ENCODE assay signal across 13 mouse cellular contexts in genomic region chr1:122463931-122464330, GRCm38 (mm10).
DNase-seq lines count a peak whose midpoint lies in the region; ATAC-seq and TF ChIP-seq lines count a peak whose summit lies in the region.
"Had no signal": no experiment of that assay in that cellular context is flagged by ENCODE, and none has a peak within 500 bp of the region (broad histone marks: within the 10 kb centered on the region; RNA-seq: fewer than 3 reads in every experiment).

No protein-coding gene starts in this region.

- no peaks in the 10 kb centered on the region for H3K27me3 ChIP-seq in midbrain, postnatal 0 days (ENCODE audit: insufficient read depth, low read length)
- H3K27me3 ChIP-seq in midbrain, embryonic 10.5 days (ENCODE audit: low read depth, poor library complexity, severe bottlenecking): no peaks in the 10 kb centered on the region
- H3K27me3 ChIP-seq: lung, embryonic 15.5 days; megakaryocyte, embryonic 14.5 days had no signal

- no peak overlapping the region for H3K4me2 ChIP-seq in midbrain, postnatal 0 days (ENCODE audit: low read depth, low read length, poor library complexity, severe bottlenecking)
- H3K4me2 ChIP-seq: lung, embryonic 15.5 days had no signal

- no peaks in the 10 kb centered on the region for H3K36me3 ChIP-seq in midbrain, postnatal 0 days (ENCODE audit: insufficient read depth, low read length)
- H3K36me3 ChIP-seq in midbrain, embryonic 10.5 days: no peaks in the 10 kb centered on the region
- H3K36me3 ChIP-seq: lung, embryonic 15.5 days had no signal

- TF ChIP-seq CTCF in midbrain, postnatal 0 days (IDR thresholded peaks at IDR 0.05): no peak

- 0 out of 2 replicates have a peak, but pooled peaks cover 3% of the 10 kb centered on the region for H3K9me3 ChIP-seq in midbrain, postnatal 0 days (ENCODE audit: low read length)
- H3K9me3 ChIP-seq in midbrain, embryonic 10.5 days (replicated peaks): no peaks in the 10 kb centered on the region
- H3K9me3 ChIP-seq: lung, embryonic 15.5 days had no signal

- 70% methylated on average over 3 of the region's 3 CpGs for WGBS in midbrain, postnatal 0 days
- 87% methylated on average over 3 of the region's 3 CpGs for WGBS in midbrain, embryonic 10.5 days

- ATAC-seq in midbrain, postnatal 0 days (ENCODE audit: low FRiP score): no peak

- no peak overlapping the region for H3K9ac ChIP-seq in midbrain, postnatal 0 days (replicated peaks; ENCODE audit: low read length, poor library complexity, severe bottlenecking)
- H3K9ac ChIP-seq: lung, embryonic 15.5 days had no signal

- DNase-seq in midbrain, postnatal 0 days (ENCODE audit: low spot score): peak; percentile 71
- no peak for DNase-seq in midbrain, embryonic 10.5 days (ENCODE audit: low spot score)
- DNase-seq in cerebellum, adult 18-20 months: peak; percentile 65 to 74
- DNase-seq in cerebellum, postnatal 36 days: peak; percentile 79 to 80
- peak; percentile 39 to 76 for DNase-seq in layer of hippocampus, postnatal 14 days (ENCODE audit: low spot score in 2 of 2)
- DNase-seq in spleen, postnatal 4 days (ENCODE audit: low spot score in 2 of 2): no peak
- no peak for DNase-seq in thymus, postnatal 0 days (ENCODE audit: low spot score)
- no peak for DNase-seq in adrenal gland, adult 2 months
- DNase-seq: embryo, embryonic 11 days; heart, adult 18-20 months; kidney, postnatal 10 days had no signal

- H3K4me3 ChIP-seq in midbrain, postnatal 0 days (ENCODE audit: low read depth, low read length): no peak overlapping the region
- H3K4me3 ChIP-seq in midbrain, embryonic 10.5 days: no peak overlapping the region
- H3K4me3 ChIP-seq: lung, embryonic 15.5 days; megakaryocyte, embryonic 14.5 days had no signal

- H3K27ac ChIP-seq in midbrain, postnatal 0 days (ENCODE audit: low read depth, low read length): no peak overlapping the region
- no peak overlapping the region for H3K27ac ChIP-seq in midbrain, embryonic 10.5 days (replicated peaks)
- H3K27ac ChIP-seq: lung, embryonic 15.5 days had no signal

- no peaks in the 10 kb centered on the region for H3K4me1 ChIP-seq in midbrain, postnatal 0 days (ENCODE audit: insufficient read depth, low read length)
- H3K4me1 ChIP-seq in midbrain, embryonic 10.5 days: no peaks in the 10 kb centered on the region
- H3K4me1 ChIP-seq: lung, embryonic 15.5 days; megakaryocyte, embryonic 14.5 days had no signal

Comparison
In these comparisons a context has a peak if more than half of its experiments do, and no peak if none do; other contexts are left out.
1. DNase-seq: peak in midbrain, postnatal 0 days (single experiment), cerebellum, adult 18-20 months (2 of 2), cerebellum, postnatal 36 days (2 of 2) and layer of hippocampus, postnatal 14 days (2 of 2); none in midbrain, embryonic 10.5 days (single experiment), spleen, postnatal 4 days (0 of 2), thymus, postnatal 0 days (single experiment) and adrenal gland, adult 2 months (single experiment).